Mouse (Mus musculus) stomach, postnatal 0 days (tissue): Measurements from ENCODE around the gene Spint5.

Experiments
- CTCF ChIP-seq: IDR thresholded peaks from 2 replicates; pipeline ENCODE4 v1.5.1; 2016; ENCODE audit warnings: antibody characterized with exemption, low read depth, mild to moderate bottlenecking, moderate library complexity
- EP300 ChIP-seq: optimal IDR thresholded peaks from 2 replicates; pipeline ENCODE3; 2016; ENCODE audit warnings: antibody characterized with exemption

GRCm38 (mm10) chr2:164700959-164701358 lies 14.1 kb upstream of the Spint5 start:
- TF ChIP-seq CTCF (no peak), EP300 (no peak)
